In genomic region chr8:46153042-46153441, GRCm38 (mm10) we compare ENCODE assay signal across 8 mouse cellular contexts. TPM values are rescaled to one million over a fixed set of nuclear protein-coding genes. Genes with fewer than 3 reads are reported as not detected.
DNase-seq lines count a peak whose midpoint lies in the region; ATAC-seq lines count a peak whose summit lies in the region.

No protein-coding gene starts in this region.

- H3K9ac ChIP-seq in kidney, embryonic 15.5 days: no peak overlapping the region
- H3K9ac ChIP-seq in hindbrain, embryonic 13.5 days: no peak overlapping the region
- no peak overlapping the region for H3K9ac ChIP-seq in midbrain, embryonic 12.5 days (replicated peaks)

- H3K27ac ChIP-seq in kidney, embryonic 15.5 days: no peak overlapping the region
- no peak overlapping the region for H3K27ac ChIP-seq in embryonic facial prominence, embryonic 10.5 days (replicated peaks)
- H3K27ac ChIP-seq in hindbrain, embryonic 13.5 days: no peak overlapping the region
- H3K27ac ChIP-seq in midbrain, embryonic 12.5 days (replicated peaks): no peak overlapping the region

- no peaks in the 10 kb centered on the region for H3K9me3 ChIP-seq in kidney, embryonic 15.5 days (replicated peaks)
- 0 out of 2 replicates have a peak, but pooled peaks cover 2% of the 10 kb centered on the region for H3K9me3 ChIP-seq in embryonic facial prominence, embryonic 10.5 days
- H3K9me3 ChIP-seq in hindbrain, embryonic 13.5 days: no peaks in the 10 kb centered on the region
- H3K9me3 ChIP-seq in midbrain, embryonic 12.5 days: no peaks in the 10 kb centered on the region

- WGBS in kidney, embryonic 15.5 days: 32% methylated on average over 2 of the region's 2 CpGs
- 41% methylated on average over 2 of the region's 2 CpGs for WGBS in embryonic facial prominence, embryonic 10.5 days
- WGBS in hindbrain, embryonic 13.5 days: 36% methylated on average over 2 of the region's 2 CpGs
- 36% methylated on average over 2 of the region's 2 CpGs for WGBS in midbrain, embryonic 12.5 days

- H3K27me3 ChIP-seq in kidney, embryonic 15.5 days: peaks cover 14% of the 10 kb centered on the region; the same call in 1 of the 2 replicates
- H3K27me3 ChIP-seq in embryonic facial prominence, embryonic 10.5 days (replicated peaks; ENCODE audit: low read depth, poor library complexity, severe bottlenecking): peaks cover 46% of the 10 kb centered on the region
- H3K27me3 ChIP-seq in hindbrain, embryonic 13.5 days: peaks cover 22% of the 10 kb centered on the region
- H3K27me3 ChIP-seq in midbrain, embryonic 12.5 days: peaks cover 27% of the 10 kb centered on the region

- no peak for ATAC-seq in kidney, embryonic 15.5 days (replicated peaks; ENCODE audit: low FRiP score)
- ATAC-seq in hindbrain, embryonic 13.5 days (ENCODE audit: low FRiP score): no peak
- no peak for ATAC-seq in midbrain, embryonic 12.5 days (ENCODE audit: low FRiP score, low read depth)

- peak overlapping the region; percentile 84 for H3K4me3 ChIP-seq in kidney, embryonic 15.5 days (replicated peaks)
- peak overlapping the region; percentile 82 for H3K4me3 ChIP-seq in embryonic facial prominence, embryonic 10.5 days
- peak overlapping the region; percentile 82 for H3K4me3 ChIP-seq in hindbrain, embryonic 13.5 days
- H3K4me3 ChIP-seq in midbrain, embryonic 12.5 days: 0 out of 2 replicates have a peak overlapping the region, but pooled peaks have one; percentile 89

- no peaks in the 10 kb centered on the region for H3K36me3 ChIP-seq in kidney, embryonic 15.5 days
- H3K36me3 ChIP-seq in embryonic facial prominence, embryonic 10.5 days (replicated peaks): no peaks in the 10 kb centered on the region
- no peaks in the 10 kb centered on the region for H3K36me3 ChIP-seq in hindbrain, embryonic 13.5 days
- H3K36me3 ChIP-seq in midbrain, embryonic 12.5 days: no peaks in the 10 kb centered on the region

- peaks cover 15% of the 10 kb centered on the region for H3K4me1 ChIP-seq in kidney, embryonic 15.5 days
- peaks cover 18% of the 10 kb centered on the region for H3K4me1 ChIP-seq in embryonic facial prominence, embryonic 10.5 days
- H3K4me1 ChIP-seq in hindbrain, embryonic 13.5 days (replicated peaks): peaks cover 17% of the 10 kb centered on the region
- H3K4me1 ChIP-seq in midbrain, embryonic 12.5 days: peaks cover 12% of the 10 kb centered on the region

- DNase-seq in kidney, postnatal 10 days: no peak
- no peak for DNase-seq in embryonic facial prominence, embryonic 10.5 days (ENCODE audit: low spot score)
- DNase-seq in frontal cortex, postnatal 10 days (ENCODE audit: low spot score in 2 of 2): no peak
- DNase-seq in adipocyte (ENCODE audit: low spot score): no peak
- DNase-seq in kidney, adult 8-10 months: no peak

- H3K4me2 ChIP-seq in kidney, embryonic 15.5 days: peak overlapping the region; percentile 96
- H3K4me2 ChIP-seq in hindbrain, embryonic 13.5 days: peak overlapping the region; percentile 86
- peak overlapping the region; percentile 87 for H3K4me2 ChIP-seq in midbrain, embryonic 12.5 days (replicated peaks)

RNA-seq across cellular contexts. Expression of gene Snx25, which starts 1.1 kb away (rescaled TPM):
- 5.1 and 6.3 TPM in 2 replicates for polyA plus RNA-seq in kidney, embryonic 15.5 days (2015; fragmentation: Nextera tagmentation; extraction: Ambion mirVana)
- polyA plus RNA-seq in embryonic facial prominence, embryonic 10.5 days (2016; fragmentation: Nextera tagmentation; extraction: Ambion mirVana): 3.0 and 4.1 TPM in 2 replicates
- 6.4 TPM in 2 replicates for polyA plus RNA-seq in hindbrain, embryonic 13.5 days (2015; fragmentation: Nextera tagmentation; extraction: Ambion mirVana)
- 4.6 and 5.3 TPM in 2 replicates for polyA plus RNA-seq in midbrain, embryonic 12.5 days (2016; fragmentation: Nextera tagmentation; extraction: Ambion mirVana)

RNA-seq across cellular contexts. Expression of gene Cfap97, which starts 1.5 kb away (rescaled TPM):
- polyA plus RNA-seq in kidney, embryonic 15.5 days (2015; fragmentation: Nextera tagmentation; extraction: Ambion mirVana): 23.7 and 31.0 TPM in 2 replicates
- polyA plus RNA-seq in embryonic facial prominence, embryonic 10.5 days (2016; fragmentation: Nextera tagmentation; extraction: Ambion mirVana): 20.2 and 25.1 TPM in 2 replicates
- 29.2 and 30.5 TPM in 2 replicates for polyA plus RNA-seq in hindbrain, embryonic 13.5 days (2015; fragmentation: Nextera tagmentation; extraction: Ambion mirVana)
- 25.5 and 27.6 TPM in 2 replicates for polyA plus RNA-seq in midbrain, embryonic 12.5 days (2016; fragmentation: Nextera tagmentation; extraction: Ambion mirVana)

RNA-seq across cellular contexts. Expression of gene Slc25a4, which starts 58.0 kb away (rescaled TPM):
- polyA plus RNA-seq in kidney, embryonic 15.5 days (2015; fragmentation: Nextera tagmentation; extraction: Ambion mirVana): 561 and 585 TPM in 2 replicates
- 543 and 574 TPM in 2 replicates for polyA plus RNA-seq in embryonic facial prominence, embryonic 10.5 days (2016; fragmentation: Nextera tagmentation; extraction: Ambion mirVana)
- polyA plus RNA-seq in hindbrain, embryonic 13.5 days (2015; fragmentation: Nextera tagmentation; extraction: Ambion mirVana): 799 and 807 TPM in 2 replicates
- 494 and 521 TPM in 2 replicates for polyA plus RNA-seq in midbrain, embryonic 12.5 days (2016; fragmentation: Nextera tagmentation; extraction: Ambion mirVana)
